8 mouse cellular contexts compared by ENCODE assay signal in genomic region chr4:109000961-109001360, GRCm38 (mm10). TPM values are rescaled to one million over a fixed set of nuclear protein-coding genes. Genes with fewer than 3 reads are reported as not detected.
DNase-seq lines count a peak whose midpoint lies in the region; ATAC-seq and TF ChIP-seq lines count a peak whose summit lies in the region.

No protein-coding gene starts in this region.

- no peaks in the 10 kb centered on the region for H3K9me3 ChIP-seq in heart, embryonic 14.5 days (ENCODE audit: control insufficient read depth, low read length)
- no peaks in the 10 kb centered on the region for H3K9me3 ChIP-seq in G1E (replicated peaks)
- no peaks in the 10 kb centered on the region for H3K9me3 ChIP-seq in forebrain, embryonic 10.5 days
- no peaks in the 10 kb centered on the region for H3K9me3 ChIP-seq in stomach, embryonic 16.5 days (replicated peaks; ENCODE audit: control insufficient read depth, low read length)

- WGBS in heart, embryonic 14.5 days = under 1% methylated on average over 18 of the region's 18 CpGs
- WGBS in forebrain, embryonic 10.5 days = under 1% methylated on average over 18 of the region's 18 CpGs
- under 1% methylated on average over 18 of the region's 18 CpGs for WGBS in liver, adult 2 months
- WGBS in stomach, embryonic 16.5 days = under 1% methylated on average over 18 of the region's 18 CpGs

- peak; percentile 38 for ATAC-seq in heart, embryonic 14.5 days (ENCODE audit: insufficient number of reproducible peaks, insufficient read depth, low FRiP score, low read depth)
- ATAC-seq in G1E (ENCODE audit: extremely low read depth, insufficient number of reproducible peaks, low FRiP score, poor library complexity, severe bottlenecking) = no peak
- no peak for ATAC-seq in stomach, embryonic 16.5 days (ENCODE audit: insufficient read depth, low FRiP score)

- TF ChIP-seq POLR2A in liver, adult 2 months (IDR thresholded peaks at IDR 0.05; ENCODE audit: extremely low read depth, insufficient read depth, low read length) = no peak

- H3K27me3 ChIP-seq in heart, embryonic 14.5 days (ENCODE audit: control insufficient read depth, insufficient read depth, low read length) = no peaks in the 10 kb centered on the region
- H3K27me3 ChIP-seq in G1E (ENCODE audit: insufficient read depth, low read length) = no peaks in the 10 kb centered on the region
- no peaks in the 10 kb centered on the region for H3K27me3 ChIP-seq in forebrain, embryonic 10.5 days (ENCODE audit: poor library complexity, severe bottlenecking)
- H3K27me3 ChIP-seq in liver, adult 2 months (ENCODE audit: control insufficient read depth, insufficient read depth, low read length) = no peaks in the 10 kb centered on the region
- no peaks in the 10 kb centered on the region for H3K27me3 ChIP-seq in stomach, embryonic 16.5 days (ENCODE audit: control insufficient read depth, insufficient read depth, low read length)

- peak overlapping the region; percentile 83 to 95 for H3K27ac ChIP-seq in heart, embryonic 14.5 days (replicated peaks in 1 of 2; ENCODE audit: control insufficient read depth in 1 of 2, insufficient read depth in 1 of 2, low read depth in 2 of 2, low read length in 2 of 2)
- peak overlapping the region; percentile 92 for H3K27ac ChIP-seq in forebrain, embryonic 10.5 days
- H3K27ac ChIP-seq in liver, adult 2 months (replicated peaks; ENCODE audit: insufficient read depth, low read depth, low read length) = peak overlapping the region; percentile 69
- peak overlapping the region; percentile 96 for H3K27ac ChIP-seq in stomach, embryonic 16.5 days (ENCODE audit: low read length)

- peaks cover 2 to 20% of the 10 kb centered on the region in 2 experiments; a peak in 3 of 4 replicates for H3K4me1 ChIP-seq in heart, embryonic 14.5 days (ENCODE audit: control insufficient read depth in 2 of 2, insufficient read depth in 2 of 2, low read length in 2 of 2)
- peaks cover 24% of the 10 kb centered on the region for H3K4me1 ChIP-seq in G1E (ENCODE audit: insufficient read depth, low read depth, low read length)
- peaks cover 23% of the 10 kb centered on the region for H3K4me1 ChIP-seq in forebrain, embryonic 10.5 days
- H3K4me1 ChIP-seq in liver, adult 2 months (ENCODE audit: control insufficient read depth, insufficient read depth, low read length) = peaks cover 3% of the 10 kb centered on the region; the same call in 1 of the 2 replicates
- peaks cover 9% of the 10 kb centered on the region; the same call in 1 of the 2 replicates for H3K4me1 ChIP-seq in stomach, embryonic 16.5 days (ENCODE audit: control insufficient read depth, insufficient read depth, low read length)

- DNase-seq in heart, adult 18-20 months = no peak
- peak; percentile 34 for DNase-seq in G1E (ENCODE audit: low spot score)
- no peak for DNase-seq in forebrain, embryonic 10.5 days (ENCODE audit: extremely low spot score, low spot score)
- no peak for DNase-seq in liver, adult 2 months (ENCODE audit: extremely low read depth, low read depth, low spot score)
- DNase-seq in thymus, postnatal 0 days (ENCODE audit: low spot score) = no peak
- no peak for DNase-seq in adrenal gland, postnatal 25 days

- H3K9ac ChIP-seq in heart, embryonic 14.5 days (ENCODE audit: low read length) = peak overlapping the region; percentile 88
- H3K9ac ChIP-seq in liver, adult 2 months (ENCODE audit: low read depth, low read length) = peak overlapping the region; percentile 90
- H3K9ac ChIP-seq in stomach, embryonic 16.5 days (ENCODE audit: low read length) = peak overlapping the region; percentile 93

- no peak for TF ChIP-seq CTCF in G1E (IDR thresholded peaks at IDR 0.05; ENCODE audit: low read depth, low read length)
- no peak for TF ChIP-seq CTCF in liver, adult 2 months (IDR thresholded peaks at IDR 0.05; ENCODE audit: low read depth, low read length)

- peak overlapping the region; percentile 59 to 84 for H3K4me3 ChIP-seq in heart, embryonic 14.5 days (ENCODE audit: control insufficient read depth in 1 of 2, insufficient read depth in 1 of 2, low read depth in 1 of 2, low read length in 2 of 2)
- peak overlapping the region; percentile 82 for H3K4me3 ChIP-seq in G1E (ENCODE audit: low read depth, low read length)
- H3K4me3 ChIP-seq in forebrain, embryonic 10.5 days = peak overlapping the region; percentile 90
- H3K4me3 ChIP-seq in liver, adult 2 months (ENCODE audit: insufficient read depth, low read depth, low read length) = peak overlapping the region; percentile 82
- H3K4me3 ChIP-seq in stomach, embryonic 16.5 days (replicated peaks; ENCODE audit: low read length) = peak overlapping the region; percentile 95

- H3K36me3 ChIP-seq in heart, embryonic 14.5 days (ENCODE audit: control insufficient read depth, insufficient read depth, low read length) = 0 out of 2 replicates have a peak, but pooled peaks cover 8% of the 10 kb centered on the region
- peaks cover 22% of the 10 kb centered on the region for H3K36me3 ChIP-seq in G1E (replicated peaks)
- H3K36me3 ChIP-seq in forebrain, embryonic 10.5 days (replicated peaks) = peaks cover 25% of the 10 kb centered on the region
- no peaks in the 10 kb centered on the region; the same call in 1 of the 2 replicates for H3K36me3 ChIP-seq in liver, adult 2 months (ENCODE audit: control insufficient read depth, insufficient read depth, low read length)
- H3K36me3 ChIP-seq in stomach, embryonic 16.5 days (ENCODE audit: control insufficient read depth, insufficient read depth, low read length) = no peaks in the 10 kb centered on the region

- peak overlapping the region; percentile 85 for H3K4me2 ChIP-seq in heart, embryonic 14.5 days (ENCODE audit: low read length)
- H3K4me2 ChIP-seq in stomach, embryonic 16.5 days (ENCODE audit: low read depth, low read length) = peak overlapping the region; percentile 78

- H3K79me2 ChIP-seq in liver, adult 2 months (ENCODE audit: control insufficient read depth, insufficient read depth, low read length) = no peaks in the 10 kb centered on the region; the same call in 1 of the 2 replicates

RNA-seq across cellular contexts. Expression of gene Nrd1, which starts 0.5 kb away (rescaled TPM):
- 37.5 and 37.9 TPM in 2 replicates for polyA plus RNA-seq in heart, embryonic 14.5 days (2014; fragmentation: Nextera tagmentation; extraction: Ambion mirVana)
- total RNA-seq in heart, adult 18-20 months (2021) = 100 to 1,000 TPM; 116 to 141 TPM
- total RNA-seq in G1E (2014; fragmentation: Nextera tagmentation) (261 and 309 TPM in 2 replicates), G1E (2017) (103 and 117 TPM in 2 replicates)
- 26.9 and 32.9 TPM in 2 replicates for polyA plus RNA-seq in G1E (2012)
- polyA plus RNA-seq in forebrain, embryonic 10.5 days (2016; fragmentation: Nextera tagmentation; extraction: Ambion mirVana) = 72.9 and 73.1 TPM in 2 replicates
- total RNA-seq in liver, adult 2 months (2014; rRNA removed) = 56.6 and 61.5 TPM in 2 replicates
- polyA plus RNA-seq in liver, adult 2 months (2012; rRNA removed) = 13.3 and 14.5 TPM in 2 replicates
- 61.8 and 64.5 TPM in 2 replicates for polyA plus RNA-seq in stomach, embryonic 16.5 days (2015; fragmentation: Nextera tagmentation; extraction: Ambion mirVana)
- 42.1 and 52.5 TPM in 2 replicates for polyA plus RNA-seq in thymus, postnatal 0 days (2015; fragmentation: Nextera tagmentation; extraction: Ambion mirVana)
- total RNA-seq in adrenal gland, postnatal 25 days (2021) = 119 and 126 TPM in 2 replicates
